Mouse (Mus musculus): Measurements from ENCODE around the gene Crlf1. TPM values are rescaled to one million over a fixed set of nuclear protein-coding genes. Genes with fewer than 3 reads are reported as not detected.
A peak's percentile ranks its signal among the peaks of the same experiment; 100 is the strongest.

Gene Crlf1
- polyA plus RNA-seq, 1 experiment: 294 TPM

DNA sequence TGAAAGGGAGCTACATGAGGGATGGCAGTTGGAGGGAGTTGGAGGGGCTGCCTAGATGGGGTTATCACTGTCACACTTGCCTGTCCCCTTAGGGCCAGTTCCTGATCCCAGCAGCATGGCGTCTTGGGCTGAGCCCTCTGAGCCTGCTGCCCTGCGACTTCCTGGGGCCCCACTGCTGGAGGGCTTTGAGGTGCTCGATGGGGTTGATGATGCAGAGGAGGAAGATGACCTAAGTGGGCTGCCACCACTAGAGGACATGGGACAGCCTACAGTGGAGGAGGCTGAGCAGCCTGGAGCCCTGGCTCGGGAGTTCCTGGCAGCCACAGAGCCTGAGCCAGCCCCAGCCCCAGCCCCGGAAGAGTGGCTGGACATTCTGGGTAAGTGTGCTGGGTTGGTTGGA is 36.3 kb downstream of the Crlf1 start:
- TF ChIP-seq CTCF (IDR thresholded peaks at IDR 0.05; ENCODE audit: control insufficient read depth, insufficient read depth, insufficient read length): no peak
- TF ChIP-seq MYOD1 (IDR thresholded peaks at IDR 0.05; ENCODE audit: control insufficient read depth, insufficient read length, low read depth): no peak
- no peak for TF ChIP-seq MYOG (IDR thresholded peaks at IDR 0.05; ENCODE audit: control insufficient read depth, extremely low read depth, insufficient read length)
- TF ChIP-seq USF1 (IDR thresholded peaks at IDR 0.05; ENCODE audit: low read depth): no peak
- no peak for TF ChIP-seq MAX (IDR thresholded peaks at IDR 0.05)
- no peak for TF ChIP-seq FOSL1 (IDR thresholded peaks at IDR 0.05; ENCODE audit: insufficient read depth, low read length, poor library complexity, severe bottlenecking)
- no peak for TF ChIP-seq CEBPB (IDR thresholded peaks at IDR 0.05; ENCODE audit: low read depth)
- Histone ChIP-seq H3K27me3 (ENCODE audit: control insufficient read depth, insufficient read depth, insufficient read length) (no peaks in the 10 kb centered on the region), H3K79me2 (ENCODE audit: control insufficient read depth, insufficient read depth) (peaks cover 38% of the 10 kb centered on the region), H3K36me3 (ENCODE audit: control insufficient read depth, insufficient read depth) (peaks cover 30% of the 10 kb centered on the region), H3ac (ENCODE audit: control insufficient read depth, insufficient read length, low read depth) (peak overlapping the region; percentile 2), H3K4me3 (ENCODE audit: insufficient read depth, poor library complexity, severe bottlenecking) (no peak overlapping the region), H3K79me3 (ENCODE audit: low read depth) (peaks cover 24% of the 10 kb centered on the region)

- H3ac ChIP-seq (ENCODE audit: control insufficient read depth, insufficient read length, low read depth): no peak overlapping the region
- H3K79me3 ChIP-seq (ENCODE audit: low read depth): peaks cover 24% of the 10 kb centered on the region
- peaks cover 38% of the 10 kb centered on the region for H3K79me2 ChIP-seq (ENCODE audit: control insufficient read depth, insufficient read depth)
- H3K4me3 ChIP-seq (ENCODE audit: insufficient read depth, poor library complexity, severe bottlenecking): no peak overlapping the region
- H3K36me3 ChIP-seq (ENCODE audit: control insufficient read depth, insufficient read depth): peaks cover 31% of the 10 kb centered on the region
- TF ChIP-seq FOSL1 (IDR thresholded peaks at IDR 0.05; ENCODE audit: insufficient read depth, low read length, poor library complexity, severe bottlenecking): no peak
- no peak for TF ChIP-seq CTCF (IDR thresholded peaks at IDR 0.05; ENCODE audit: control insufficient read depth, insufficient read depth, insufficient read length)
- TF ChIP-seq MAX (IDR thresholded peaks at IDR 0.05): no peak
- no peak for TF ChIP-seq MYOG (IDR thresholded peaks at IDR 0.05; ENCODE audit: control insufficient read depth, extremely low read depth, insufficient read length)
- TF ChIP-seq USF1 (IDR thresholded peaks at IDR 0.05; ENCODE audit: low read depth): no peak
- no peak for TF ChIP-seq CEBPB (IDR thresholded peaks at IDR 0.05; ENCODE audit: low read depth)
- TF ChIP-seq MYOD1 (IDR thresholded peaks at IDR 0.05; ENCODE audit: control insufficient read depth, insufficient read length, low read depth): no peak
- no peaks in the 10 kb centered on the region for H3K27me3 ChIP-seq (ENCODE audit: control insufficient read depth, insufficient read depth, insufficient read length)
Measured at GRCm38 (mm10) chr8:70529741-70530161, 36.8 kb downstream of the Crlf1 start.

DNA sequence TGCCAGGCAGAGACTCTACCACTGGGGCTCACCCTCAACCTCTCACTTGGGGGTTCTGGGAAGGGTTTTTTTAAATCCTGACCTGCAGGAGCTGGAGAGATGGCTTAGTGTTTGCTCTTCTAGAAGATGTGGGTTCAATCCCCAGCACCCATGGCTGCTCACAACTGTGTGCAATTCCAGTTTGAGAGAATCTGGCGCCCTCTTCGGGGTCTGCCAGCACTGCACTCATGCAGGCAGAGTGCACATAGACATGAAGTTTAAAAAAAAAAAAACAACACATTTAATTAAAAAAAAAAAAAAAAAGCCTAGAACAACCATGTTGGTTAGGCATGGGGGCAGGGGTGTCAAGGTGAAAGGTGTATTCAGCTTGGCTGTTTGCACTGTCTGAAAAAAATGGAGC is 37.4 kb downstream of the Crlf1 start:
- Histone ChIP-seq H3K79me2 (ENCODE audit: control insufficient read depth, insufficient read depth) (peaks cover 38% of the 10 kb centered on the region), H3K4me3 (ENCODE audit: insufficient read depth, poor library complexity, severe bottlenecking) (no peak overlapping the region), H3K27me3 (ENCODE audit: control insufficient read depth, insufficient read depth, insufficient read length) (no peaks in the 10 kb centered on the region), H3K79me3 (ENCODE audit: low read depth) (peaks cover 24% of the 10 kb centered on the region), H3ac (ENCODE audit: control insufficient read depth, insufficient read length, low read depth) (no peak overlapping the region), H3K36me3 (ENCODE audit: control insufficient read depth, insufficient read depth) (peaks cover 34% of the 10 kb centered on the region)
- TF ChIP-seq FOSL1 (IDR thresholded peaks at IDR 0.05; ENCODE audit: insufficient read depth, low read length, poor library complexity, severe bottlenecking) (no peak), USF1 (IDR thresholded peaks at IDR 0.05; ENCODE audit: low read depth) (no peak)

GRCm38 (mm10) chr8:70534281-70534680 is 41.3 kb downstream of the Crlf1 start:
- no peak overlapping the region for H3ac ChIP-seq (ENCODE audit: control insufficient read depth, insufficient read length, low read depth)
- no peak overlapping the region for H3K4me3 ChIP-seq (ENCODE audit: insufficient read depth, poor library complexity, severe bottlenecking)
- peaks cover 10% of the 10 kb centered on the region for H3K79me3 ChIP-seq (ENCODE audit: low read depth)
- no peaks in the 10 kb centered on the region for H3K27me3 ChIP-seq (ENCODE audit: control insufficient read depth, insufficient read depth, insufficient read length)
- TF ChIP-seq MYOD1 (IDR thresholded peaks at IDR 0.05; ENCODE audit: control insufficient read depth, insufficient read length, low read depth): no peak
- TF ChIP-seq USF1 (IDR thresholded peaks at IDR 0.05; ENCODE audit: low read depth): no peak
- no peak for TF ChIP-seq CTCF (IDR thresholded peaks at IDR 0.05; ENCODE audit: control insufficient read depth, insufficient read depth, insufficient read length)
- TF ChIP-seq CEBPB (IDR thresholded peaks at IDR 0.05; ENCODE audit: low read depth): no peak
- no peak for TF ChIP-seq MYOG (IDR thresholded peaks at IDR 0.05; ENCODE audit: control insufficient read depth, extremely low read depth, insufficient read length)
- TF ChIP-seq MAX (IDR thresholded peaks at IDR 0.05): no peak
- no peak for TF ChIP-seq FOSL1 (IDR thresholded peaks at IDR 0.05; ENCODE audit: insufficient read depth, low read length, poor library complexity, severe bottlenecking)
- peaks cover 49% of the 10 kb centered on the region for H3K36me3 ChIP-seq (ENCODE audit: control insufficient read depth, insufficient read depth)
- H3K79me2 ChIP-seq (ENCODE audit: control insufficient read depth, insufficient read depth): peaks cover 15% of the 10 kb centered on the region

DNA sequence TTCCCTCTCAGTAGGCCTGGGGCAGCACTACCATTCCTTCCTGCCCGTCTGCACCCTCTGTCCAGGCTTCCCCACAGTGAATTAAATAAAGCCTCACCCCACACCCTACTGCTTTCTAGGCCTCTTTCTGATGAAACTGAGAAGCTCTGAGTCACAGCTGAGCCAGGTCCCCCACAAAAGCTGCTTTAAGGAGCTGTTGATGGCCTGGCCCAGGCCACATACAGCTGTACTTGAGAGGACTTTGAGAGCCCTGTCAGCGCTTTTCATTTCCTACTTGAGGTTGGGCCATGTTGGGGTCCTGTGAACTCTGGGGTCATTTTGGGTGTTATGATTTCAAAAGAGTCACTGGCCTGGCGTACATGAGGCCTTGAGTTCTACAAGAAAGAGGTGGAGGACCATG is 42.3 kb downstream of the Crlf1 start:
- H3K4me3 ChIP-seq (ENCODE audit: insufficient read depth, poor library complexity, severe bottlenecking): no peak overlapping the region
- no peak for TF ChIP-seq MYOG (IDR thresholded peaks at IDR 0.05; ENCODE audit: control insufficient read depth, extremely low read depth, insufficient read length)
- TF ChIP-seq CTCF (IDR thresholded peaks at IDR 0.05; ENCODE audit: control insufficient read depth, insufficient read depth, insufficient read length): no peak
- no peak for TF ChIP-seq CEBPB (IDR thresholded peaks at IDR 0.05; ENCODE audit: low read depth)
- TF ChIP-seq USF1 (IDR thresholded peaks at IDR 0.05; ENCODE audit: low read depth): no peak
- no peak for TF ChIP-seq MYOD1 (IDR thresholded peaks at IDR 0.05; ENCODE audit: control insufficient read depth, insufficient read length, low read depth)
- TF ChIP-seq MAX (IDR thresholded peaks at IDR 0.05): no peak
- TF ChIP-seq FOSL1 (IDR thresholded peaks at IDR 0.05; ENCODE audit: insufficient read depth, low read length, poor library complexity, severe bottlenecking): no peak
- H3K36me3 ChIP-seq (ENCODE audit: control insufficient read depth, insufficient read depth): peaks cover 42% of the 10 kb centered on the region
- no peaks in the 10 kb centered on the region for H3K27me3 ChIP-seq (ENCODE audit: control insufficient read depth, insufficient read depth, insufficient read length)
- peaks cover 11% of the 10 kb centered on the region for H3K79me3 ChIP-seq (ENCODE audit: low read depth)
- H3K79me2 ChIP-seq (ENCODE audit: control insufficient read depth, insufficient read depth): peaks cover 14% of the 10 kb centered on the region
- H3ac ChIP-seq (ENCODE audit: control insufficient read depth, insufficient read length, low read depth): no peak overlapping the region

DNA sequence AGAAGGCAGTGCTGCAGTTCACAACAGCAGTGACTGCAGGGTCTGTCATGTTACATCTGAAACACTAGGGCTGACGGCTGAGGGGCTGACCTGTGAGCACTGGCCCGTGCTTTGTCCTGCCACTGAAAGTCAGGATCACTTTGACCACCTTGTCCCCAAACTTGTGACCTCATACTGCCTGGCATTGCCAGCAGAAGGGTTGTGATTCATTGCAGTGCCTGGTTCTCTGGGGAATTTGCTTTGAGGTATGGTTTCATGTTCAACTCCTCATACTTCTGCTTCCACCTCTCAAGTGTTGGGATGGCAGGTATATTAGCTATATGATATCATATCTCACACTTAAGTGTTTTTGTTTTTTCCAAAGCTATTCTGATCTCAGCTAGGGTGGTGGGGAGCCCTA is 42.7 kb downstream of the Crlf1 start:
- Histone ChIP-seq H3K79me3 (ENCODE audit: low read depth) (peaks cover 11% of the 10 kb centered on the region), H3K36me3 (ENCODE audit: control insufficient read depth, insufficient read depth) (peaks cover 42% of the 10 kb centered on the region), H3K79me2 (ENCODE audit: control insufficient read depth, insufficient read depth) (peaks cover 14% of the 10 kb centered on the region), H3K27me3 (ENCODE audit: control insufficient read depth, insufficient read depth, insufficient read length) (no peaks in the 10 kb centered on the region), H3ac (ENCODE audit: control insufficient read depth, insufficient read length, low read depth) (no peak overlapping the region), H3K4me3 (ENCODE audit: insufficient read depth, poor library complexity, severe bottlenecking) (no peak overlapping the region)
- TF ChIP-seq MYOG (IDR thresholded peaks at IDR 0.05; ENCODE audit: control insufficient read depth, extremely low read depth, insufficient read length) (no peak), USF1 (IDR thresholded peaks at IDR 0.05; ENCODE audit: low read depth) (no peak), CTCF (IDR thresholded peaks at IDR 0.05; ENCODE audit: control insufficient read depth, insufficient read depth, insufficient read length) (no peak), MYOD1 (IDR thresholded peaks at IDR 0.05; ENCODE audit: control insufficient read depth, insufficient read length, low read depth) (no peak), MAX (IDR thresholded peaks at IDR 0.05) (no peak), FOSL1 (IDR thresholded peaks at IDR 0.05; ENCODE audit: insufficient read depth, low read length, poor library complexity, severe bottlenecking) (no peak), CEBPB (IDR thresholded peaks at IDR 0.05; ENCODE audit: low read depth) (no peak)

Data from C2C12 (cell line).